Mouse (Mus musculus) bone marrow macrophage, adult 2 months (primary cell): Measurements from ENCODE around the gene Tox4. TPM values are rescaled to one million over a fixed set of nuclear protein-coding genes. Genes with fewer than 3 reads are reported as not detected.

Experiments used
- H3K27ac ChIP-seq: 2 replicates; pipeline ENCODE4 v1.5.1; 2012; ENCODE audit warnings: low read depth, low read length; ENCODE audit not compliant: insufficient read depth
- H3K4me1 ChIP-seq: 2 replicates; pipeline ENCODE4 v1.6.1; 2012; ENCODE audit warnings: low read length; ENCODE audit not compliant: control insufficient read depth, insufficient read depth
- H3K4me3 ChIP-seq: 2 replicates; pipeline ENCODE4 v1.5.1; 2012; ENCODE audit warnings: mild to moderate bottlenecking, low read length, moderate library complexity; ENCODE audit not compliant: insufficient read depth
- CTCF ChIP-seq: IDR thresholded peaks from 2 replicates; pipeline ENCODE4 v1.5.1; 2012; ENCODE audit warnings: low read depth, mild to moderate bottlenecking, low read length, moderate library complexity
- POLR2A ChIP-seq: IDR thresholded peaks from 2 replicates; pipeline ENCODE4 v1.6.1; 2012; ENCODE audit warnings: mild to moderate bottlenecking, low read depth, low read length, borderline replicate concordance
- polyA plus RNA-seq: library from polyadenylated mRNA; stranded (reverse); fragments of >200 nt; gene quantifications from 2 replicates; pipeline ENCODE4 v1.2.4, GENCODE M21; 2012; ENCODE audit not compliant: missing spikeins, insufficient read depth, insufficient read length

The Tox4 gene
- polyA plus RNA-seq, 1 experiment = 39.2 TPM

DNA sequence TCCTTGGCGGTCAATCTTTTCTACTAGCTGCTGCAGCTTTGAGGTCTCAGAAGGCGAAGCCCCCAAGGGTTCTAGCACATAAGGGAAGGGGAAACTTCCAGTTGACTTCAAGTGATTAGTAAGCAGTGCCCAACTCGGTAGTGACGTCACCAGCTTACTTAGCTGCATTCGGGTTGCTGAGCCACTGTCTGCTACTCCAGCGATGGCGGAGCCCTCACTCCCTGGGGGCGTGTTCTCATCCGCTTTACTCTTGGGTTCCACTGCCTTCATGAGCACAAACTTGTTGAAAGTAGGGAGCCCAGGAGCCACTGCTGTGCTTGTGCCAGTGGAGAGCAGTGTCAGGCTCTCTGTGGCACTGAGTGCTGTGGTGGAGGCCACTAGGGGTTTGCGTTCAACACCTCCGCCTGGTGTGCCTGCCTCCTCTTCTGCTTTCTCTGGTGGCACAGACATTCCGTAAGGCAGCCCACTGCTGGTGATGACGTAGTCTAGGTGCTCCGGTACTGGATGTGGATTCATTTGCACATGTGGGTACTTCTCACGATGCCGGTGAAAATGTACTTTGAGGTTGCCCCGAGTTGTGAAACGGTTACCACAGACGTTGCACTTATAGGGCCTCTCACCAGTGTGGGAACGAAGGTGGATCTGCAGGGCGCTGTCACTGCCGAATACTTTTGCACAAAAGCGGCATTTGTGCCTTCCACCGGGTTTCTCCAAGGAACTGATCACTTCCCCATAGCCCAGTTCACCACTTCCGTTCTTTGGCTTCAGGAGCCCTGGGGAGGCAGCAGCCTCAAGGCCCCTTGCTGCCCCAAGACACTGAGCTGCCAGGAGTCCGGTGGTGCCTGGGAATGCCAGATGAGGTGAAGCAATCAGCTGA is 35.2 kb downstream of the Tox4 start:
- peaks cover 16% of the 10 kb centered on the region for H3K4me1 ChIP-seq
- no peak overlapping the region for H3K27ac ChIP-seq
- peak overlapping the region; percentile 51 for H3K4me3 ChIP-seq
- TF ChIP-seq CTCF = peak; percentile 5; the same call in 1 of the 2 replicates
- no peak for TF ChIP-seq POLR2A

DNA sequence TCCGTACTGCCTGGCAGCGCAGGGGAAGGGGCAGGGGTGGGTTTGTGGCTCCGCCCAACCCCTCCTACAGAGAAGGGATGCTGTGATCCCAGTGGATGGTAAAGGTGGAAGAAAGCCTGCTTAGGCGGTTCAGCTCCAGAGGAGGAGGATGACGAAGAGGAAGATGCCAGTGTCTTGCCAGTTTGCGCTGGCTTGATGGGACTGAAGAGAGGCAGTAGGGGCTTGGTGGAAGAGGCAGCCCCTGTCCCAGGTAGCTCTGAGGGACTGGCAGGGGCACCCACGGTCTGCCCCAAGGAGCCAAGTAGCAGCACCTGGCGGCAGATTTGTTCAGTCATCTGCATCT is 35.8 kb downstream of the Tox4 start:
- Histone ChIP-seq H3K27ac (no peak overlapping the region), H3K4me1 (peaks cover 16% of the 10 kb centered on the region), H3K4me3 (peak overlapping the region; percentile 51)
- TF ChIP-seq POLR2A (no peak), CTCF (no peak)

DNA sequence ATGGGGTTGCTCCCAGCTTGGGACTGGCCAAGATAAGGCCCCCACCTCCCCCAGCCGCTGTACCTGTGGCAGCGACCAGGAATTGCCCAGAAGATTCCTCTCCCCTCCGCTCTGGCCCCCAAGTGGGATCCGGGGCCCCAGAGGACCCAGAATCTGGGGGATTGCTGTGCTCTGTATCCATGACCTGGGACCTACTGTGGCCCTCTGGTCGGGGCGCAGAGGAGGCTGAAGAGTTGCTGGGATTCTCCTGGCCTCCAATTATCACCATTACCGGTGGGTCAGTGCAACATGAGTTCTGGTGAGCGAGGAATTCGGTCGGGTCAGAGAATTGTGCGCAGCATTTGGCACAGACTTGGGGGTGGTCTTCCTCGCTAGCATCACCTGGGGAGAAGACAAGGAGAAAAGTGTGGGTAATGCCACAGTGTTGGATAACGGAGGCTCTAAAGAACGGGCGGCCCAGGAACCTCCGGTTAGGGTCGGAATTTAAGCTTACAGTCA is 36.4 kb downstream of the Tox4 start:
- peak overlapping the region; percentile 68 for H3K4me3 ChIP-seq

DNA sequence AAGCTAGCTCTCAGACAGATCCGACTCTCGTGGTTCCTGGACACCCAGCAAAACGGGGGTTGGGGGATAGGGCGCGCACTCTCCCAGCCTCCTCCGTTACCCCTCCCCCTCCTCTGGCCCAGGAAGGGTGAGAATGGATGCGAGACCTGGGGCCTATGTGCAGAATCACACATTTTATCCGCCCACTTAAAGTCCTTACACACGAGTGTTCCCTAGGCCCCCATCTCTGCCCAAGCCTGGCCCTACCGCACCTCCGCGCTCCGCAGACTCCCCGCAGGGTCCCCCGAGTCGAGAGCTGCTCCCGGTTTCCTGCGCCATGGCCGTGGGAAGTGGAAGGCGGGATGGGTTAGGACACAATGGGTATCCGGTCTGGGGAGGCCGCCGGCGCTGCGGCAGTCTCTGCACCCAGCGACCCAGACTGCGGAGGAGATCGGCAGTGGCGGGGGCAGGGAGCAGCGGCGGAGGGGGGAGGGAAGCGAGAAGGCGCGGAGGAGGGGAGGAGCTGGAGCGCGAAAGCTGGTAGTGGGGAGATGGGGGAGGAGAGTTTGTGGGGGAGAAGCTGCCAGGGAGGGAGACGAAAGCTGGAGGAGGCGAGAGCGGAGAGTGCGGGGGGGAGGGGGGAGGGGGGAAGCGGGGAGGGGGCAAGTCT is 37.0 kb downstream of the Tox4 start:
- TF ChIP-seq POLR2A = no peak
- Histone ChIP-seq H3K4me3 (peak overlapping the region; percentile 68), H3K27ac (no peak overlapping the region), H3K4me1 (peaks cover 16% of the 10 kb centered on the region)

More for the DNA sequence above, 36.4 kb downstream of the Tox4 start:
- H3K27ac ChIP-seq = no peak overlapping the region
- H3K4me1 ChIP-seq = peaks cover 16% of the 10 kb centered on the region
- TF ChIP-seq CTCF = no peak
- TF ChIP-seq POLR2A = no peak

DNA sequence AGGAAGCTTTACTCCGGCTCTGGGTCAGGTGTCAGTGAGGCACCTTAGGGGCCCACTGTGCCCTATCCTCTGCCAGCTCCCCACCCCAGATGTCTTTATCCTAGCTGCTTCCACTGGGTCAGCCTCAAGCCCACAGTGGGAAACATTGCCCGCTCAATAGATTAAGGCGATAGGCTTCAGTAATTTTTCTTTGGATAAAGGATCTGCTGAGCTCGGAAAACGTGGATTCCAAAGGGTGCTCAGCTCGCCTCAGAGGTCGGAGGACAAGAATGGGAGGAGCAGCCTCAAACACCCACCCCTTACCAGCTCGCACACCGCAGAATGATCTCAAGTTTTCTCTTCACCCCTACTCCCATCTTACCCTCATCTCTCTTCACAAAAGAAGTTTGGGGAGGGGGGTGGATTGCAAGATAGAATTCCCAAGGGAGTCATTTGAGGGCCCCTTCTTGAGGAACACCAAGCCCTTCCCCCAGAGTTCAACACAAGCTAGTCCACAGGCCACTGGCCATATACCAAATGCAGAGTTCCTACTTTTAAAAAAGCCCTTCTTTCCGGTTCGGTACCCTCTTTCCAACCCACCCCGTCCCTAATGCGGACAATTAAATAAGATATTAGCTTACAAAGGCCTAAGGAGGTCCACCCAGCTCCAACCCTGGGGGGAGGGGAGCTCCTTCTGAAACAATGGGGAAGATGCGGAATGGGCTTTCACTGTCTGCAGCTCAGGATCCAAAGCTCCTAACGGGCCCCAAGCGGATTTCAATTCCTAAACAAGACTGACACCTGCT is 37.7 kb downstream of the Tox4 start:
- Histone ChIP-seq H3K27ac (no peak overlapping the region), H3K4me1 (peaks cover 16% of the 10 kb centered on the region), H3K4me3 (peak overlapping the region; percentile 25; the same call in 1 of the 2 replicates)
- TF ChIP-seq CTCF (no peak), POLR2A (no peak)

DNA sequence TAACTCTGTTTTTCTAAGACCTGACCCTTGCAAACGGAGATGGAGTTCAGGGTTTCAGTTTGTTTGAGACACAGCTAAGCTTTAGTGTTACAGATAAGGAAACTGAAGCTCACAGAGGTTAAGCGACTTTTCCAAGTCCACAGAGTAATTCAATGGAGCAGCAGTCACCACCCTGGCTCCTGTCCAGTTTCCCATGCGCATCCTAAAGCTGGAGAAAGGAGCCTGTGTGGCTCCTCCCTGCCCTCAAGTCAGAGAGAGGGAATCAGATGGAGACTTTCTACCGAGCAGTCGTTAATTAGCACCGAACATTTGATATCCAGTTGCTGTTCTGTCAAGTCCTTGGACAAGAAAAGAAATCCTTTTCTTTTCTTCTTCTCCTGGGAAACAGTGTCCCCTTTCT is 40.4 kb downstream of the Tox4 start:
- H3K27ac ChIP-seq = no peak overlapping the region
- H3K4me1 ChIP-seq = peaks cover 8% of the 10 kb centered on the region; the same call in 1 of the 2 replicates
- no peak for TF ChIP-seq POLR2A
- no peak for TF ChIP-seq CTCF
- no peak overlapping the region for H3K4me3 ChIP-seq

DNA sequence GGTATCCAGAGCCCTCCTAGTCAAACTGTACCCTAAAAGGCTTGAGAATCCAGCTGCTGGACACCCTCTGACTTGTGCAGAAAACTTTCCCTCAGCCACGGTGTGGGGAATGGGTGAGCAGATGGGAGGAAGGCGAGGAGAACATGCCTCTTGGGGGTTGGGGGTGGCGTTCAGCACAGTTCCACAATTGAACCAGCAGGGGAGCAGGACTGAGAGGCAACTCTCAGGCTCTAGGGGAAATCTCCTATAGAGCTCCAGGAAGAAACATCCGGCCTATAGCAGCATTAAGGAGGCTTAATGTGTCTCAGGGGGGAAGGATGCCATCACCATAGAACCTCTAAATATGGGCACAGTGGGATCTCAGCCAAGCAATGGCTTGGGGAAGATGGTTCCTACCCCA is 46.9 kb downstream of the Tox4 start:
- Histone ChIP-seq H3K27ac (no peak overlapping the region), H3K4me3 (no peak overlapping the region), H3K4me1 (0 out of 2 replicates have a peak, but pooled peaks cover 4% of the 10 kb centered on the region)
- TF ChIP-seq CTCF (no peak), POLR2A (no peak)

DNA sequence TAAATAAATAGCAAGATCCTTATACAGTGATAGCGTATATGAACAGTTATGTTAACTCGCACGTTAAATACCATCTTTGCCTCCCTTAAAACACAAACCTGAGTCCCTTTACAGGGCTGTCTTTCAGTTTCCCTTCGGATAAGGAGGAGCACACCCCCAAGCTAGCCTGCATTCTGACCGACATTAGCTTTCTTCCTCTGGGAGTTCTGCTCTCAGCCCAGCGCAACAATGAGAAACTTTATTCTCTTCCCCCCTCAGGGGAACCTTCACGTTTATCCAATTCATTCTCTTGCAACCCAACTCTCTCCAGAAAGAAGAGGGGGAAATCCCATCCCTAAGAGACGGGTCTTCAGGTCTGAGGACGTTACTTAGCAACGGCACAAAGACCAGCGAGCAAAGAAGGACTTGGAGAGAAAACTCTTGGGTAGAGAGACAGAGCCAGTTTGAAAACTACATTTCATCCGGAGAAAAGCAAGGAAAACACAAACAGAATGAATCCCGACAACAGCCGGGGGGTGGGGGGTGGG is 48.5 kb downstream of the Tox4 start:
- Histone ChIP-seq H3K27ac (no peak overlapping the region), H3K4me3 (0 out of 2 replicates have a peak overlapping the region, but pooled peaks have one; percentile 23), H3K4me1 (0 out of 2 replicates have a peak, but pooled peaks cover 4% of the 10 kb centered on the region)
- no peak for TF ChIP-seq CTCF
